ENCODE assay signal across 22 mouse cellular contexts in genomic region chr2:49773194-49773931, GRCm38 (mm10). TPM values are rescaled to one million over a fixed set of nuclear protein-coding genes. Genes with fewer than 3 reads are reported as not detected.
DNase-seq lines count a peak whose midpoint lies in the region; ATAC-seq and TF ChIP-seq lines count a peak whose summit lies in the region.
"Had no signal": no experiment of that assay in that cellular context is flagged by ENCODE, and none has a peak within 500 bp of the region (broad histone marks: within the 10 kb centered on the region; RNA-seq: fewer than 3 reads in every experiment).

No protein-coding gene starts in this region.

- H3K4me1 ChIP-seq in liver, embryonic 11.5 days (replicated peaks; ENCODE audit: control insufficient read depth, insufficient read depth, low read length) = peaks cover 9% of the 10 kb centered on the region; the same call in 1 of the 2 replicates
- H3K4me1 ChIP-seq in liver, postnatal 0 days (ENCODE audit: insufficient read depth) = peaks cover 9% of the 10 kb centered on the region
- peaks cover 18% of the 10 kb centered on the region for H3K4me1 ChIP-seq in heart, embryonic 12.5 days (replicated peaks)
- H3K4me1 ChIP-seq: hindbrain, embryonic 13.5 days had no signal

- H3K9ac ChIP-seq in liver, embryonic 11.5 days (ENCODE audit: low read depth, low read length) = no peak overlapping the region
- 0 out of 2 replicates have a peak overlapping the region, but pooled peaks have one; percentile 1 for H3K9ac ChIP-seq in liver, postnatal 0 days (replicated peaks)
- no peak overlapping the region for H3K9ac ChIP-seq in heart, embryonic 12.5 days
- H3K9ac ChIP-seq: hindbrain, embryonic 13.5 days; kidney, embryonic 15.5 days; neural tube, embryonic 15.5 days had no signal

- TF ChIP-seq CTCF in liver, postnatal 0 days (IDR thresholded peaks at IDR 0.05; ENCODE audit: low read depth) = no peak

- no peak overlapping the region; the same call in 1 of the 2 replicates for H3K4me2 ChIP-seq in liver, embryonic 11.5 days
- H3K4me2 ChIP-seq in liver, postnatal 0 days (ENCODE audit: low read depth, low read length) = peak overlapping the region; percentile 26
- no peak overlapping the region for H3K4me2 ChIP-seq in heart, embryonic 12.5 days
- H3K4me2 ChIP-seq: hindbrain, embryonic 13.5 days; kidney, embryonic 15.5 days; midbrain, embryonic 11.5 days; neural tube, embryonic 15.5 days had no signal

- H3K9me3 ChIP-seq in liver, embryonic 11.5 days (ENCODE audit: control insufficient read depth, low read length) = no peaks in the 10 kb centered on the region
- no peaks in the 10 kb centered on the region for H3K9me3 ChIP-seq in liver, postnatal 0 days (ENCODE audit: low read length)
- no peaks in the 10 kb centered on the region for H3K9me3 ChIP-seq in heart, embryonic 12.5 days (replicated peaks)
- H3K9me3 ChIP-seq: embryonic facial prominence, embryonic 10.5 days; hindbrain, embryonic 13.5 days; kidney, embryonic 15.5 days; neural tube, embryonic 15.5 days had no signal

- peak; percentile 98 for TF ChIP-seq EP300 in liver, postnatal 0 days (IDR thresholded peaks at IDR 0.05; ENCODE audit: low read depth)

- no peak overlapping the region for H3K4me3 ChIP-seq in liver, embryonic 11.5 days (ENCODE audit: low read depth, low read length)
- H3K4me3 ChIP-seq in liver, postnatal 0 days (ENCODE audit: low read depth, low read length) = no peak overlapping the region
- H3K4me3 ChIP-seq in heart, embryonic 12.5 days = no peak overlapping the region
- H3K4me3 ChIP-seq: embryonic facial prominence, embryonic 10.5 days; heart, adult 2 months; hindbrain, embryonic 13.5 days; kidney, embryonic 15.5 days; left cerebral cortex, adult 2 months; neural tube, embryonic 15.5 days had no signal

- H3K27me3 ChIP-seq in liver, embryonic 11.5 days (replicated peaks; ENCODE audit: control insufficient read depth, insufficient read depth, low read length) = no peaks in the 10 kb centered on the region
- no peaks in the 10 kb centered on the region for H3K27me3 ChIP-seq in liver, postnatal 0 days (ENCODE audit: insufficient read depth, low read length)
- H3K27me3 ChIP-seq in heart, embryonic 12.5 days (replicated peaks) = no peaks in the 10 kb centered on the region
- H3K27me3 ChIP-seq: hindbrain, embryonic 13.5 days; kidney, embryonic 15.5 days; neural tube, embryonic 15.5 days had no signal

- no peaks in the 10 kb centered on the region for H3K36me3 ChIP-seq in liver, embryonic 11.5 days (ENCODE audit: control insufficient read depth, insufficient read depth, low read length)
- H3K36me3 ChIP-seq in liver, postnatal 0 days (replicated peaks; ENCODE audit: insufficient read depth, low read length) = no peaks in the 10 kb centered on the region
- no peaks in the 10 kb centered on the region for H3K36me3 ChIP-seq in heart, embryonic 12.5 days
- H3K36me3 ChIP-seq: kidney, embryonic 15.5 days had no signal

- 62% methylated on average over 10 of the region's 10 CpGs for WGBS in liver, embryonic 11.5 days
- 54% methylated on average over 10 of the region's 10 CpGs for WGBS in liver, postnatal 0 days (ENCODE audit: insufficient replicate concordance)
- 65% methylated on average over 10 of the region's 10 CpGs for WGBS in heart, embryonic 12.5 days

- peak; percentile 56 for DNase-seq in MEL-GATA-1-ER (ENCODE audit: extremely low read depth, low read depth)
- peak; percentile 74 for DNase-seq in c-Kit-positive CD71-positive TER-119-negative erythroid progenitor cells, embryonic 14.5 days (ENCODE audit: low read depth)
- no peak for DNase-seq in liver, embryonic 11.5 days (ENCODE audit: low spot score)
- peak; percentile 23 for DNase-seq in liver, postnatal 0 days
- no peak for DNase-seq in cerebellum, adult 18-20 months
- DNase-seq in Muller cell, postnatal 12 days (ENCODE audit: inconsistent ontology term) = no peak
- DNase-seq: adrenal gland, postnatal 25 days; cerebellum, adult 2 months; cerebellum, postnatal 36 days; gastrocnemius, postnatal 36 days; heart, adult 2 months; kidney, adult 11 months; layer of hippocampus, adult 9-11 months; thymus, adult 18-20 months had no signal

- ATAC-seq in liver, embryonic 11.5 days (replicated peaks; ENCODE audit: low FRiP score) = peak; percentile 81
- ATAC-seq in liver, postnatal 0 days = peak; percentile 95
- ATAC-seq in heart, embryonic 12.5 days (ENCODE audit: insufficient number of reproducible peaks, low FRiP score) = no peak

- H3K27ac ChIP-seq in liver, embryonic 11.5 days (ENCODE audit: low read depth, low read length) = peak overlapping the region; percentile 65
- peak overlapping the region; percentile 80 for H3K27ac ChIP-seq in liver, postnatal 0 days (ENCODE audit: low read depth)
- H3K27ac ChIP-seq in heart, embryonic 12.5 days (ENCODE audit: poor library complexity, severe bottlenecking) = no peak overlapping the region
- H3K27ac ChIP-seq: embryonic facial prominence, embryonic 10.5 days; heart, adult 2 months; hindbrain, embryonic 13.5 days; kidney, embryonic 15.5 days; left cerebral cortex, adult 2 months; macrophage; neural tube, embryonic 15.5 days had no signal

RNA-seq across cellular contexts. Expression of gene Lypd6b, which starts 14.1 kb away (rescaled TPM):
- polyA plus RNA-seq in liver, embryonic 11.5 days (2014; fragmentation: Nextera tagmentation; extraction: Ambion mirVana) = 0.47 and 0.48 TPM in 2 replicates
- polyA plus RNA-seq in liver, postnatal 0 days (2015; fragmentation: Nextera tagmentation; extraction: Ambion mirVana) = not detected in 2 replicates
- 2.6 and 3.8 TPM in 2 replicates for polyA plus RNA-seq in heart, embryonic 12.5 days (2016; fragmentation: Nextera tagmentation; extraction: Ambion mirVana)
- polyA plus RNA-seq: macrophage had no signal

Comparison
In these comparisons a context has a peak if more than half of its experiments do, and no peak if none do; other contexts are left out.
1. DNase-seq: peak in MEL-GATA-1-ER (single experiment), c-Kit-positive CD71-positive TER-119-negative erythroid progenitor cells, embryonic 14.5 days (single experiment) and liver, postnatal 0 days (single experiment); none in liver, embryonic 11.5 days (single experiment), cerebellum, adult 18-20 months (0 of 2) and Muller cell, postnatal 12 days (single experiment).